Mouse (Mus musculus): ENCODE measurements at regions not wholly inside any gene's neighbourhood (a gene's known extent, or its start where the extent isn't known, plus 50 kb on each side); places are given as distances from the start of the nearest gene placed in this dataset.
A peak's percentile ranks its signal among the peaks of the same experiment; 100 is the strongest.

DNA sequence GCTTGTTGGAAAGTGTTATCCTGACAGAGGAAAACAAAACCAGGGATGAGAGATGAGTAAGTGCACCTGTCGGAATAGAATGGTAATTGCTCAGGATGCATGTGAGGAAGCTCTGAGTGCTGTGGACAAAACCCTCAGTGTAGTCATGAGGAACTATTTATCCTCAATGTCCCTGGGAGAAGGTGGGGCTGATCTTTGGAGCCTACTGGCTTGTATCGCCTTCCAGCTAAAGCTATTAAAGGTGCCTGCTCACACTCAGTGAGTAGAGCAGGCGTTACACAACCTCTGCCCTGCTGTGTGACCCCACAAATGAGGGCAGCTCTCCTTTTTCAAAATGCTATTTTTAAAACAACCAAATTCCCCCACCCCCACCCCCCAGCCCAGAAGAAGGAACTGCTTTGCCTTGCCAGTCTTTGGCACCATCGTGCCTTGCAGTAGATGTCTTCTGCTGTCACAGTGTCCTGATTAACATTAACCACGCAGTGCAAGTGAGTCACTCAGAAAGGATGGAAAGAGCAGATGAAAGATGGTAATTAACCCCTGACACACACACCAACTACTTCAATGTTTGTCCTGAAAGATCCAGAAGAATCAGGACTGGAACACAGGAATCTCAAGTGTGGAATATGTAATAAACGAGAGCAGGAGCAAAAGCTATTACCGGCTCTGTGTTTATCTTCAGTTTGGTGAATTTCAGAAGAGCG lies 440.8 kb upstream of the Tnp1 start:
- DNase-seq (ENCODE audit: low spot score) = no peak

DNA sequence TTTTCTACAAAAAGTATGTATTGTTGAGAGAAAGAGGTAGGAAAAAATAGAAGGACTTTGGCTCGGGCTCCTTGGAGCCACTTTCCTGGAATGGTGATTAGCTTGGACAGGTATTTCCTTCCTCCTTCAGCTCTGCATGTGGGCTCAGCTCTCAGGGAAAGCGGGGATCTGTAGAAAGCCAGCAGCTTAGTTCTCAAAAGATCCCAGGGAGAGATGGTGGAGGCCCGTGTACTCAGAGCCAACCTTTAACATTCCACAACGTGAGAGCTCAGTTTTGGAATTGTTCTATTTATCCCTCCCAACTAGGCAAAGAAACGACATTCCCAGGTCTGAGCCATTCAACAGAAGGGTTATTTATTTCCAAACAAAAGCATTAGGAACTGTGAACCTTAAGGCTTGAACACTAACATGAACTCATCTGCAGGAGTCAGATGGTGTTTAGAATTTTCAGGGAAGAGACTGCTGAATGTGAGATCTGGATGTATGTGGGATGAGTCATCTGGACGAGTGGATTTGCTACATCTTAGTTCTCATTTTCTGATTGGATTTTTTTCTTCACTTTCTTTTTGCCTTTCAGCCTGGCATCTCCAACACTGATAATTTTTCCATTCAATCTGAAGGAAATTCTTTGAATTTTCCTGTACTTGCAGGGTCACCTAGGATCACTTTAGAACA lies 428.6 kb upstream of the Tnp1 start:
- DNase-seq (ENCODE audit: low spot score) = no peak

DNA sequence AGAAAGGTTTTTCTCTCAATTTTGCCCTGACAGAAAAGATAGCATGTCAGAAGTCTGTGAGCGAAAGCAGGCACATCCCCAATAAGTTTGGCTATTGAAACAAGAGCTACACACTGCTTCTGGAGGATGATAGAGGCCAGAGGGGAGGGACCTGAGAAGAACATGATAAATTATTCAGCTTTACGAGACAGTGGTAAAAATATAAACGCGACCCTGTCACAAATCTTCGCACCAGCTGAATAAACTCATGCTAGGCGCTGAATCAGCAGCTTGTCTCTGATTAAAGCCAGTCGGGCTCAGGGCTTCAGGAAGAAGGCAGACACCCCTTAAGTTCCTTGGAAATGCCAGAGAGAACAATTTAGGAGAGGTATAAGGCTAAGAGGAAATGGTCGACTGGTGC lies 422.7 kb upstream of the Tnp1 start:
- no peak for DNase-seq (ENCODE audit: low spot score)

DNA sequence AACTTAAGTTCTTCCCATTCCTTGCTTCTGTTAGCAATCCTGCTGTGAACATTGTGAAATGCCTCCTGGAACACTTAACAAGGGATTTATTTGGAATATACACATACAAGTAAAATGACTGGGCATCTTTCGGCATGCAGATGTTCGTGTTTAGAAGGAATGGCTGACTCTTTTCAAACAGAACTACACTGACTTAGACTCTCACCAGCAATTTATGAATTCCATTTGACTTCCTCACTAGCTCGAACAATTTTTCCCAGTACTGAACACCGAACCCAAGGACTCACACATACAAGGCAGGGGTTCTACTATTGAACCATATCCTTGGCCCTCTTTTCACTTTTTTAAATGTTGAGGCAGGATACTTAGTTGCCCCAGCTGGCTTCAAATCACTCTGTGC lies 412.4 kb upstream of the Tnp1 start:
- no peak for DNase-seq (ENCODE audit: low spot score)

DNA sequence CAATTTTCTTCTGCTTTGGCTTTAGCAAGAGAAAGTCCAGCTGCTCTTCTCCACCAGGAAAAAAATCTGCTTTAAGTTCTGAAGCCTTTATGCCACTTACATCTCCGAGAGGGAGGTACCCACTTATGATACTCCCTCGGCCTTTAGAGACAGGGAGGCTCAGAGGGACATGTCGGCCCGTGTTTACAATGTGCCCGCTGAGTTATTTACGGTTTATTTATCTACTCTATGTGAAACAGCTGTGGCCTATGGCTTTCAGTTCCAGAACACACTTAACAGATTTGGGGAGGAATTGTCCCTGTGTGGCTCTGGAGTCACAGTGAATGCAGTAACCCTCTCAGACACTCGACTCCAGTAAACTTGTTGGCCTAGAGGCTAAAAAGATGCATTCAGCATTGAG lies 409.3 kb upstream of the Tnp1 start:
- DNase-seq (ENCODE audit: low spot score) = no peak

DNA sequence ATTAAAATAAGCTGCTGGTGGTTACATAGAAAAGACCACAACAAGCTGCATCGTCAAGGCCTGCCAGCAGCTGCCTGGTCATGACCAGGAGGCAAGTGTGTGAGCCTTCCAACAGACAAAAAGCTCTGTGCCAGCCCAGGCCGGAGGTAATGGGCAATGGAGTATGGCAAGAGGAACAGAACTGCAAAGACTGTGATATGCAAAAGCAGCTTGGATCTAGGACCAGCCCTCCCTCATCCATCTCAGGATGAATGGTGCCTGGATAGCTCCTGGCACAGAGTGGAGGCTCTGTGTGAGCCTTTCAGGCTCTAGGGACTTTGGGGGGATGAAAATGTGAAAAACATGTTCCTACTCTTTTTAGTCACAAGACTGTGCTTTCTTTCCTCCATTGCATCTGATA lies 402.5 kb upstream of the Tnp1 start:
- DNase-seq (ENCODE audit: low spot score) = no peak

DNA sequence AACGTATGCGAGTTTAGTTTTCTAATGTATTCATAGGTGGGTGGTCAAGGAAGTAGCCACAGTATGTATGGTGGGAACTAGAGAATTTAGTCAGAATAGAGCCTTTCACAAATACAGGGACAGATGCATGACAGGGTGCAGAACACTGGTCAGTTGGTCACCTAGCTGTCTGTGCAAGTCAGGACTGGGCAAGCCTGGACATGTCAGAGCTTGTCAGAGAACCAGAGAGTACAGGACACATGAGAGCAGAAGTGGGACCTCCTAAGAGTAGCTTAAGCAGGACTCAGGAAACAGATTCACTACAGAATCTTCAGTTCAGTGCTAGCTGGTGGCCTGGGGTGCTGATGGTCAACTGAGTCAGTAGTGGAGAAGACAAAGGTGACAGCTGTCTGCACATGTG lies 395.7 kb upstream of the Tnp1 start:
- DNase-seq (ENCODE audit: low spot score) = no peak

DNA sequence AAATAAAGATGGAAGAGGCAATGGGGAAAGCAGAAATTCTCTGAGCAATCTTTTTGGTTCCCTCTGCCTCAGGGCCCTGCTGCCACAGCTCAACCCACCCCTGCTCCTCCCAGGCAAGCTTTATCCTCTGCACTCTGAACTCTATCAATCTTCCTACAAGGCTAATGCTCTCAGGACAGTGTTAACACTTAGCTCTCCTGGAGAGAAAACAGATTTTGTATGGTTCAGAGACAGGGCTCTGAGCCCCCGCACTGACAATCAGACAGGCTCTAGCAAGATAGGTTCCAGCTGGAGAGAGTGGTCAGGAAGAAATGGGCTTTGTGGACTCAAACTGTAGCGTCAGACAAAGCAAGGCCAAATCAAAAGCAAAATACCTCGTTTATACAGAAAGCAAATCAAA lies 383.5 kb upstream of the Tnp1 start:
- DNase-seq (ENCODE audit: low spot score) = no peak

DNA sequence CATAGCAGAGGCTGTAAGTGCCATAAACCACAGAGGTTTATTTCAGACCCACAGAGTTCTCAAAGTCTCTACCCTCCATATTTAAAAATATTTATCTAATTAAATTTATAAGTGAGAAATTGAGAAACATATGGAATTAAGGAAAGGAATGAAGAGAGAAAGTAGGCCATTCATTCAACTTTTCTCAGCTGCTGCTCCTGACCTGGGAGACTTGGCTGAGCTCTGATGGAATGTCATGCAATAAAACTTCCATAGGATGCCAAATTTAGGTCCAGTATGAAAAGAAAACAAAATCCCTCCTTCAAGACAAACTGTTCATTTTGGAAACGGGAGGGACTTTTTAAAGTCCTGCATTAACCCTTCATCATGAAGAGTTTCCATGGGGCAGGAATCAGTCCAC lies 379.3 kb upstream of the Tnp1 start:
- DNase-seq (ENCODE audit: low spot score) = no peak

DNA sequence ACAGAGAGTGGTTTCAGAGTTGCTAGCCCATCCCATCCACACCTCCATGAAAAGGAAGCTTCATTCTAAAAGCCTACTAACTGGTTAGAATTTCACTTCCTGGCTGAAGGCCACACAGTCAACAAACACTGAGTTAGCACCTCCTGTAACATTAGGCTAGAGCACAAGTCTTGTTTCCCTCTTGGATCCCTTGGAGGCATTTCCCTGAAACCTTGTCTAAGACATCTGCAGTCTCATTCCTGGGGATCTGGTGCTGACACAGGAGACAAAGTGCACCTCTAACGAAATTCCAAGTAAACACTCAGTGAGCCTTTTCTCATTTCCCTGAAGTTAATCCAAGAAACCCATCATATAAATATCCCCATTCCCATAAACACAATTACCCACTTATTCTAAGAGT lies 378.8 kb upstream of the Tnp1 start:
- no peak for DNase-seq (ENCODE audit: low spot score)

DNA sequence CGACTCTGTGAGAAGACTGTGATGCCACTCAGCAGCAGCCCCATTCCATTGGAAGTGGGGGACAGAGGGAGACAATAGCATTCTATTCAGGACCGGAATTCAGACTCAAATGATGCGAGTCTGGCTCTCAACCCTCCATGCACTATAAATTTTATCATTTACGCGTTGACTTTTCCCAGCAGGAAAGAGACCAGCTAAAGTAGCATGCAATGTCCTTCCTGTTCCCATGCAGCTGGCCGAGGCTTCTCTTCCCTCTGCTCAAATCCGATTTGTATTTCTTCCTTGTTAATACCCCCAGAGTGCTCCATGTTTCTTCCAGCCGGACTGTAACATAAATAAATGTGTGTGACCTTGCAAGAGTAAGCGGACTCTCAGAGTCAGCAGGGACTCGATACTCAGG lies 376.4 kb upstream of the Tnp1 start:
- DNase-seq (ENCODE audit: low spot score) = no peak

DNA sequence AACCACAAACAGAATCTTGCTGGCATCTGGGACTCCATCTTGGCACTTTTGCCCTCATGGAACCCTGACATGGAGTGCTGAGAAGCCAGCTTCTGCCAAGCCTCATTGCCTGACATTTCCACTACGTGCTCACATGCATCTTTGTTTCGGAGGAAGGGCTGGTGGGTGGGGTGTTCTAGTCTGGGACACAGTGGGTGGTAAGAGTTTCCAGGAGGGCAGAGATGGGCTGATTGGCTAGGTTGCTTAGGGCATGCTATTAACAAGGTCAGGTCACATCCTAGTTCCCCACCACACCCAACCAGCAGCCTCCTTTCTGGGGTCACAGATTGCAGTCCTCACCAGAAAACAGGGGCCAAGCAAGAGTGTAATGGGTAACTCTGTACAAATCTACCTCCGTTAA lies 374.3 kb upstream of the Tnp1 start:
- DNase-seq (ENCODE audit: low spot score) = no peak

DNA sequence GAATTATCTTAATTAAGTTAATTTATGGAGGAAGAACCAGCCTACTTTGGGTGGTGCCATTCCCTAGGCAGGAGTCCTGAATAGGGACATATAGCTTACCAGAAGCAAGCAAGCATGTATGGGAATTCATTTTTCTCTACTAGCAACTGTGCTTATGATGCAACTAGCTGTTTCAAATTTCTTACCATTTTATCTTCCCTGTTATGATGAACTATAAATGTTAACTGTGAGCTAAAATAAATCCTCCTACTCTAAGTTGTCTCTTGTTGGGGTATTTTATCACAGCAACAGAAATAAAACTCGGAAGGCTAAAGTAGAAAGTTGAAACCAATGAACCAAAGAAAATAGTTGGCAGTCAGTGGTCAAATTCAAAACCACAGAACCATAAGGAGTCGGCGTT lies 373.5 kb upstream of the Tnp1 start:
- no peak for DNase-seq (ENCODE audit: low spot score)

DNA sequence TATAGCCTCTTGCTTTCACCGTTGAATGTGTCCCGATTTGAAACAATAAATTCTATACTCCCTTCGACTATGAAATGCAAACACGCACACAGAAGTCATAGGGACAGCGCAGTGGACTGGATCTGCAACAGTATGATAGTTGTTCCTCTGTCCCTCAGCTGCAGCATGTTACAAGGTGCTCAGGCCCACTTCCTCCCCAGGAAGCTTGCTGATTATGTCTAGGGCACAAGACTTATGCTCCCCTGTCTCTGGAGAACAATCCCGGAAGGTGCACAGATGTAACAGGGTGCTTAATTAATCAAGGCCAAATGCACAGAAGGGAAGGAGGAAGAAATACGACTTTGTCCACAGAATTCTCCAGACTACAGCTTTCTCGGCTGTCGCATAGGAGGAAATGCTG lies 365.9 kb upstream of the Tnp1 start:
- no peak for DNase-seq (ENCODE audit: low spot score)

DNA sequence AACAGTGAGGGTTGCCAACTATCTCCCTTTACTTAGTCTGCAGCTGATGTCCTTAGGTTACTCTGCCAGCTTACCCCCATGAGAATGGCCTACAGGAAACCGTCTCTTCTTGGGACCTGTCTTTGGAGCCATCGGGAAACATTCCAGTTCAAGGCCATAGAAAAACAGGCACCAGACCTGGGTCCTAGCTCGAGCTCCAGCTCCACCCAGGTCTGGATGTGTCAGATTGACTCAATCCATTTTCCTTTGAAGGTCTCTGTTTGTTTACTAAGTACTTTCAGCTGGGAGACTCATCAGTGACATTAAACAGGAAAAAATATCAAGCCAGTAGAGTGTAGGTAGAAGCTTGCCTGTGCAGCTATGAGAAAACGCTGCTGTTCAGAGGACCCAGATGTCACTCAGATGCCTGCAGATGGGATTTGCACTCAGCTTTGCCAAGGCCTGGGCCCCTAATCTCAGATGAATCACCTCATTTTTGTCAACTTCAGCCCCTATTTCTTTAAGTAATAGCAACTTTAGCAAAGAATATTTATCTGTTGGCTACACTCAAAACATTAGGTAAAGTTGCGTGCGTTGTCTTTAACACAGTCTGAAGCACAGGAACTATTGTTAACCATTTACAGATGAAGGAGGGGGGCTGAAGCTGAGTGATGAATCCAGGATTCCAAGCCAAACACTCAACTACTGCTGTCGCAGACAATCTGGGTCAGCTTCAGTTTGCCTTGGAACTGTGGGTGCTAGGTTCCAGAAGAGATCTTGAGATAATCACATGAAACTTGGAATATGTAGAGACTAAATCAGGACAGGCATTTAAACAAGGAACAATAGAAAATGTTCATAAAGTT lies 359.0 kb upstream of the Tnp1 start:
- no peak for DNase-seq (ENCODE audit: low spot score)

DNA sequence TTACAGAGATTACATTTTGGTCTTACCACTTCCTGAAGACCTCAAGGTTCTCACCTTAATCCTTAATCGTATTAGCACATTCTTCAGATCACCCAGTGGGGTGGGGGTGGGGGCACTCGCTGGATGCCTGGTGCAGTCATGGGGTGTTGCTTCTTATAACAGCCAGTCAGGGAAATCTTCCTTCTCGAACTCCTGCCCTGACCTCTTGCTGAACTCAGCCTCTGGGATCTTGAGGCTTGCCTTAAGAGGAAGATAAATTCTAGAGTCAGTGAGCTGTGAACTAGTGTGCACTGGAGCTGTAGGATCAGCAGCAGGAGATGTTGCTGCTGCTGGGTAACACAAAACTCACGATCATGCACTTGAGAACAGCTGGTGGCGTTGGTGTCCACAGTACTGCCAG lies 352.5 kb upstream of the Tnp1 start:
- no peak for DNase-seq (ENCODE audit: low spot score)

DNA sequence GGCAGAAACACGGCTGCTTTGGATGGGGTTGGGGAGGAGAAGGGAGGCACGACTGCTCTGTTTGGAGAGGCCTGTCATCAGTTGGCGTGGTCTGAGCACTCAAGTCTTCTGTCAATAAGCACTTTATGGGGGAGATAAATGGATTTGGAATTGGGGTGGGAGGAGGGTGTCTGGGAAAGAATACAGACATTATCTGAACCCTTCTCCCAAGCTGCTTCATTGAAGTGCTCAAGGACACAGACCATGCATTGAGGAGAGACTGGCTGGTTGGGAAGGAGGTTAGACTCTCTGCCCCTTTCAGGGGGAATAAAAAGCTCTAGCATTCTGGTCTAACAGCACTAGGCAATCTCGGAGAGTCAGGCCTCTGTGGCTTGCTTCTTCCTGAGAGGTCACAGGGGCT lies 350.1 kb upstream of the Tnp1 start:
- no peak for DNase-seq (ENCODE audit: low spot score)

DNA sequence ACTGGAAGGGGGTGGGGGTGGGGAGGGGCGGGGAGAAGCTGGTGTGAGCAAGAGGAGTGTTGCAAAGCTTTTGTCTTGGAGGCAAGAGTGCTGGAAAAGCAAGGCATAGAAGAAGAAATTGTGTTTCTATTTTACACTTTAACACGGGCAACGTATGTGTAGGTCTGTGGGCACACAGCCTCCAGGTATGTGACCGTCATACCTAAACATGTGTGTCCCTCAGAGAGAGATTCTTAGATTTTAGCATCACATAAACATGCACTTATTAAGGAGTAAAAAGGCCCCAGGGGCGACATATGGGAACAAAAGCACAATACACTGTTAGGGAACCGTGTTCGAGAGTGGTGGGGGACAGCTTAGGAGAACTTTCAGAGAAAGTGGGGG lies 348.6 kb upstream of the Tnp1 start:
- DNase-seq (ENCODE audit: low spot score) = no peak

DNA sequence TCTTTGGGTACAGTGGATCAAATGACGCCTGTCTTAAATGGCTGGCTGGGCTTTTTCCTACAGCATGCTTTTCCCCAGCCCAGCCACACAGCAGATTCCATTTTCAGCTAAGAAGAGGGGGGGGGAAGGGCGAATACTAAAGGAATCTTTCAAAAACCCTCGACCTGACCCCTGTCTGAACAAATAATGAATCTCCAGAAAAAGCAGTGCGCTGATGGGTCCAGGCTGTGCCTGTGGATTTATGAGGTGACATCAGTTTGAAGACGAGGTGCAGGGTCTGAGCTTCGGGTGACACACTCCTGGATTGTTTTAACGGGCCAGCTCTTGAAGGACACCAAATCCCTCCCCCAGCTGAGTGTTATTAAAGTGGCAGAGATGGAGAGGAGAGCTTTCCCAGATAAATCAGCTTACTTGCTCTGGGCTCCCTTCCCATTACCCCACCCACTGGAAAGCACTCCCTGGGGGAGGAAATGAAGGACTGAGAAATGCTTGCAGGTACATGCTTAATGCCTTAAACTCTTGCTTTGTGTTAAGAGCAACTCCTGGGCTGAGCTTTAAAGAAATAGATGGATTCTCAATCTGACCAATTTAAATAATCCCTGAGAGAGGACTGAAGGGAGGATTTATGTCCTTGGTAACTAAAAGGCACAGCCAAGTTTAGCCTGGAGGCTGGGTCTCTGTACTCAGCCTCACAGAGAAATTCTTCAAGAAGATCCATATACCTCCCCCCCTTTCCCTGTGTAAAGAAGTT lies 348.0 kb upstream of the Tnp1 start:
- peak; percentile 42 for DNase-seq (ENCODE audit: low spot score)

DNA sequence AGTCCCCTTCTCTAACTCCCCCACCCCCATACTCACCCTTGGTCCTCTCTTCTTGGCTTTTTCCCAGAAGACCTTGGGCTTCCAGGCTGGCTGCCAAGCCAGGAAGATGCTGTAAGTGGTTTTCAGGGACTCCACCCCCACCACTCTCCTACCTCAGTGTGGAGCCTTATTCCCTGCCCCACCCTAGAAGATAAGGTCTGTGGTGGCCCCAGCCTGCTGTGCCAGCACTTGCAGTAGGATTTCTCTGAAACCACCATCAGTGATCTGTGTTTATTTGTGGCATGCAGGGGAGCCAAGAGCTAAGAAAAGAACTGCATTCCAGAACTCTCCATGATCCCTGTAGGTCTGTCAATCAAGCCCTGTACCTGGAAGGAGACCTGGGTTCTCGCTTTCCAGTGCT lies 346.4 kb upstream of the Tnp1 start:
- DNase-seq (ENCODE audit: low spot score) = no peak

DNA sequence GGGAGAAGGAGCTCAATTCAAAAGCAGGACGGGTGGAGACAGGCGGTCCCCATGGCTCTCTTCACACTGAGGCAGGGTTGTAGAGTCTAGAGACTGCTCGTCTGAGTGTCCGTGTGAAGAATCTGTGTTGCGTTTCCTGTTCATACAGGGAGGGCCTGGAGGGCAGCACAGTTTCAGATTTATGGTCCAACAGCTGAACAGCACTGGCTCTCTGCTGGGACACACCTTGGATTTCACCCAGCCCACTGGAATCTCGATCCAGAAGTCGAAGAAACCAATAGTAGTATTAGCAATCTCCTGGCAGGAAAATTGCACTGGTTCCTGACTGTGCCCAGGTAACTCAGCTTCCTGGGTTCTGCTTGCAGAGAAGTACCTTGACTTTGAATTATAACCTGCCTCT lies 345.6 kb upstream of the Tnp1 start:
- DNase-seq (ENCODE audit: low spot score) = no peak

DNA sequence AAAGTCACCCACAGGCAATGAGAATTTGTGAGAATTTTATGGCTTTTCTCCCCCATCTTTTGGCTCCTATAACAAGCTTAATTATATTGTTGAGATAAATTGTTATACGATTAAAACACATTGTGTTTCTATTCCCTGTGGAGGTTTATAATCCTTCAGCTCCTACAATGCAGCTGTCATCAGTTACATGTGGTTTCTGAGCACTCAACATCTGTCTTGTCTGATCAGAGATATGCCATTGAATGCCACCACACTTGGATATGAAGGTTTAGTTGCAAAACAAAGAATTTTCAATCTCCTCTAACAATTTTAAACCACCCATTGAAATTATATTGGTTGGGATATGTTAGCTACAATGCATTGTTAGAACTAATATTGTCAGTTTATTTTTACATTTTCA lies 338.7 kb upstream of the Tnp1 start:
- DNase-seq (ENCODE audit: low spot score) = no peak

DNA sequence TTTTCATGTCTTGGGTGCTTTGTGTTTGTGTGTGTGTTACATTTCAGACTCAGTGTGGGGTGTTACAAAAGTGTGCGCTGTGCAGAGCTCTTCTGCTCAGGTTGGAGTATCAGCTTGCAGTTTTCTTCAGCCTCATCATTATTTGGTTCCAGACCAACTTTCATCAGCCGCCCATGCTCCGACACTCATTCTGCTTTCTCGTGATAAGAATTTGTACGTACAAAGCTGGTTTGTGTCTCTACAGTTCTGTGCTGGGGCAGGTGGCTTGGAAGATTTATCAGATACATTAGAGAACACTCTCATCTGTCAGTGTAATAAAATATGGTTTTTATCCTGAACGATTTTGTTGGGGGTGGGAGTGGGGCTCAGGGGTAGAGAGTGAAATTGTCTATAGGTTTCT lies 332.8 kb upstream of the Tnp1 start:
- no peak for DNase-seq (ENCODE audit: low spot score)

All from retina, embryonic 14.5 days (tissue).